Mouse (Mus musculus) ES-E14 (cell line): ENCODE results near the gene Ms4a2. TPM values are rescaled to one million over a fixed set of nuclear protein-coding genes. Genes with fewer than 3 reads are reported as not detected.

Experiments
- DNase-seq: peaks from one replicate; pipeline ENCODE4 v3.0.0-alpha.2; 2013; ENCODE audit warnings: low read depth, low spot score
- H3K27ac ChIP-seq: 2 replicates; pipeline ENCODE4 v1.5.1; 2012; ENCODE audit warnings: low read depth, mild to moderate bottlenecking, low read length, moderate library complexity, mixed read lengths; ENCODE audit not compliant: poor library complexity, insufficient read depth, severe bottlenecking
- H3K36me3 ChIP-seq: 2 replicates; pipeline ENCODE4 v1.6.1; 2012; ENCODE audit warnings: mild to moderate bottlenecking, low read length, moderate library complexity, mixed read lengths; ENCODE audit not compliant: control insufficient read depth, poor library complexity, insufficient read depth, severe bottlenecking
- H3K4me1 ChIP-seq, 2 experiments: fragments of 150-350 bp in 1 of 2; sonication (generic) in 1 of 2; 2 replicates each; pipeline ENCODE4 v1.6.1; 2012; ENCODE audit warnings: low read length in 2 of 2, mild to moderate bottlenecking in 1 of 2, mixed read lengths in 1 of 2; ENCODE audit not compliant: control insufficient read depth in 2 of 2, insufficient read depth in 2 of 2, poor library complexity in 1 of 2
- H3K4me3 ChIP-seq, 2 experiments: fragments of 150-350 bp in 1 of 2; sonication (generic) in 1 of 2; 2 replicates each; pipeline ENCODE4 v1.5.1; 2012; ENCODE audit warnings: low read length in 2 of 2, low read depth in 1 of 2, mild to moderate bottlenecking in 1 of 2, mixed read lengths in 1 of 2; ENCODE audit not compliant: insufficient read depth in 1 of 2, poor library complexity in 1 of 2, severe bottlenecking in 1 of 2
- H3K9ac ChIP-seq: 2 replicates; pipeline ENCODE4 v1.6.1; 2012; ENCODE audit warnings: low read depth, mild to moderate bottlenecking, low read length, mixed read lengths; ENCODE audit not compliant: poor library complexity, insufficient read depth, severe bottlenecking
- H3K9me3 ChIP-seq: fragments of 150-350 bp; sonication (generic); 2 replicates; pipeline ENCODE4 v1.6.1; 2012; ENCODE audit warnings: low read depth, mild to moderate bottlenecking, low read length; ENCODE audit not compliant: control insufficient read depth, insufficient read depth
- CHD2 ChIP-seq: IDR thresholded peaks from 2 replicates; pipeline ENCODE4 v1.6.1; 2014; ENCODE audit warnings: mild to moderate bottlenecking, low read depth, low read length, inconsistent platforms
- HCFC1 ChIP-seq: IDR thresholded peaks from 2 replicates; pipeline ENCODE4 v1.6.1; 2012; ENCODE audit warnings: low read length, inconsistent platforms, borderline replicate concordance; ENCODE audit not compliant: insufficient read depth
- MAFK ChIP-seq: IDR thresholded peaks from 2 replicates; pipeline ENCODE4 v1.6.1; 2014; ENCODE audit warnings: mild to moderate bottlenecking, low read depth, low read length, inconsistent platforms; ENCODE audit not compliant: insufficient read depth
- ZC3H11A ChIP-seq: IDR thresholded peaks from 2 replicates; pipeline ENCODE4 v1.6.1; 2012; ENCODE audit warnings: low read depth, mild to moderate bottlenecking, inconsistent platforms, low read length, borderline replicate concordance
- ZNF384 ChIP-seq: IDR thresholded peaks from 2 replicates; pipeline ENCODE4 v1.6.1; 2012; ENCODE audit warnings: low read depth, low read length, inconsistent platforms
- in situ Hi-C, 2 experiments: fragments of 600-800 bp; cut with MboI; formaldehyde crosslinking; loops; one replicate each; pipeline ENCODE4 v1.15.1; 2025; ENCODE audit warnings: low sequenced_read_pairs in 2 of 2, inconsistent platforms in 1 of 2; ENCODE audit not compliant: unreplicated experiment in 2 of 2
- total RNA-seq: library from RNA; depleted of rRNA; stranded (reverse); fragments of 300-350 nt; gene quantifications from 2 replicates; pipeline ENCODE4 v1.2.3, GENCODE M21; 2012; rRNA removed

Ms4a2 gene
- not detected in 2 replicates for total RNA-seq

DNA sequence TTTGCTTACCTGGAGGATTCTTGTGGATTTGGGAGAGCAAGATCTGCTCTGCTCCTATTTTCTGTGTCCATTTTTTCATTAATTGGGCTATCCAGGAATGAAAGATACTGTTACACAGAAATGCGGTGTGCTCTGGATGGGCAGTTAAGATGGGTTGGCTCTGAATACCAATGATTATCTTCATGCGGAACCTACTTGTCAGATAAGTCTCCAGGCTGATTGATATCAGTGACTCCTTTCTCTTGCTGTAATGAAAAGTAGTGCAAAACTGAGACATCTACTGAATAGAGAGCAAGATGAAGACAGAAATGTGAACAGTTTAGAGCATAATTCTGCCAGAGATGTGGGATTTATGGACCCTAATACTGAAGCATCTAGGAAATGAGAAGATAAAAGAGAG is at the start of gene Ms4a2:
Gene Ms4a2, minus strand, starts transcription at position 169 of the 400 bp plus-strand sequence.
- Histone ChIP-seq H3K4me1 (no peaks in the 10 kb centered on the region), H3K27ac (no peak within 1 kb of the TSS), H3K36me3 (no peaks in the 10 kb centered on the region), H3K4me3 (no peak within 1 kb of the TSS), H3K9ac (no peak within 1 kb of the TSS), H3K9me3 (no peaks in the 10 kb centered on the region)
- no peak for DNase-seq
- in situ Hi-C loops, result no loop called here
- TF ChIP-seq ZC3H11A, result no peak
- no peak for TF ChIP-seq ZNF384
- TF ChIP-seq MAFK, result no peak
- TF ChIP-seq HCFC1, result no peak
- no peak for TF ChIP-seq CHD2

- in situ Hi-C loops, result no loop called here
- Histone ChIP-seq H3K27ac (no peak overlapping the region), H3K9ac (no peak overlapping the region), H3K9me3 (no peaks in the 10 kb centered on the region), H3K36me3 (no peaks in the 10 kb centered on the region), H3K4me1 (no peaks in the 10 kb centered on the region), H3K4me3 (no peak overlapping the region)
- DNase-seq, result no peak
- TF ChIP-seq ZNF384, result no peak
- no peak for TF ChIP-seq ZC3H11A
- no peak for TF ChIP-seq CHD2
- no peak for TF ChIP-seq MAFK
- TF ChIP-seq HCFC1, result no peak
Measured at GRCm38 (mm10) chr19:11661562-11661961, 38.0 kb upstream of the Ms4a2 start.

DNA sequence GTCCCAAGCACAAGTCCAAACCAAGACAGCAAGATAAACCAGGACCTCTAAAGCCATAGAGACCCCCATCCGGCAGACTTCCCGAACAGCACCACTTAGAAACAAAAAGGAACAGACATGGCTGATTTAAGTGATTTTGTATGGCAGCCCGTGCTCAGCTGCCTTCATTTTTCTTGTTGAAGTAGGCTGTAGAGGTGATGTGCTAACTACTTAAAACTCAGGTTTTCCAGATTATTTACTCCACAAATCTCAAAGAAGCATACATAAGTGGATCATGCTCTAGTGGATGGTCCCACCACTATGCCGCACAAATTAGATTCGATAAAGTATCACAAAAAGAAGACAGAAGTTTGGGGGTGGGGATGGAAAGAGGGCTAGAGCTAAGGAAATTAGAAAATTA is 36.9 kb upstream of the Ms4a2 start, which contains the start of gene Oosp2:
Gene Oosp2, minus strand, starts transcription at position 101 of the 400 bp plus-strand sequence.
- no peak for DNase-seq
- no peaks in the 10 kb centered on the region for H3K4me1 ChIP-seq
- no peak within 1 kb of the TSS for H3K4me3 ChIP-seq
- TF ChIP-seq MAFK (no peak), ZC3H11A (no peak), ZNF384 (no peak), CHD2 (no peak), HCFC1 (no peak)
- no peaks in the 10 kb centered on the region for H3K9me3 ChIP-seq
- in situ Hi-C loops, result no loop called here
- no peak within 1 kb of the TSS for H3K27ac ChIP-seq
- no peaks in the 10 kb centered on the region for H3K36me3 ChIP-seq
- no peak within 1 kb of the TSS for H3K9ac ChIP-seq

DNA sequence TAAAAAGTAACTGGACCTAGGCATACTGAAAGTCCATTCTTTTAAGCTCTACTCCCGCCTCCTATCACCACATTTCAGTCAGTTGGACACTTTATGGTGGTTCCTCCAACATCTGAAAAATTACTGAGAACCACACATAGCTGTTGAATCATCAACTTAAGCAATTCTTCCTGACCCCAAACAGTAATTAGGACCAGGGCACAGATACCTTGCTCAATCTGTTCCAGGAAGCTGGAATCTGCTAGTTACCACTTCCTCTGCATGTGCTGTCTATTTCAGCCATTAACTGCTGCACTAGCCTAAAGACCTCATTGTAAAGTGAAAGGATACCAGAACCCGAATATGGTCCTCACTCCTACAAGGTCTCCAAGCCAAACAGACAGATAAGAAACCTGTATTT is 35.6 kb upstream of the Ms4a2 start:
- Histone ChIP-seq H3K4me1 (no peaks in the 10 kb centered on the region), H3K9ac (no peak overlapping the region), H3K36me3 (no peaks in the 10 kb centered on the region), H3K4me3 (no peak overlapping the region), H3K27ac (no peak overlapping the region), H3K9me3 (no peaks in the 10 kb centered on the region)
- TF ChIP-seq HCFC1, result no peak
- TF ChIP-seq CHD2, result no peak
- no peak for DNase-seq
- in situ Hi-C loops, result no loop called here

DNA sequence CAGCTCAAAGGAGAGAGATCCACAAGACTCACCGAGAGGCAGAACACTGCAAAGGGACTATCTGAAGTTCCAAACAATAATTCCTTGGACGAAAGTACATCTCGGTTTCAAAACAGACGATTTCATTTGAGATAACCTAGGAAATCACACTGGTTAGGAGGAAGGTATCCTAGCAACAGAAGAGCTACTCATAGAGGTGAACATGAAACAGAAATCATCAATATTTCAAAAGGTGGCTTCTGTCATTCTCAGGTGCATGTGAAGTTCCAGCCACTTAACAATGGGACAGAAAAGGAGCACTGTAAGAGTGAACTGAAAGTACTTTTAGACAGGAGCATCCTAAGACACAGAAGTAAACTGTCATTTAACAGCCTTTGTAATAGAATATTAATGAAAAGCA is 26.0 kb upstream of the Ms4a2 start:
- H3K4me1 ChIP-seq, result no peaks in the 10 kb centered on the region

More for the DNA sequence above, 26.0 kb upstream of the Ms4a2 start:
- Histone ChIP-seq H3K9me3 (no peaks in the 10 kb centered on the region), H3K27ac (no peak overlapping the region), H3K9ac (no peak overlapping the region), H3K36me3 (no peaks in the 10 kb centered on the region), H3K4me3 (no peak overlapping the region)
- DNase-seq, result no peak
- in situ Hi-C loops, result no loop called here
- TF ChIP-seq ZC3H11A (no peak), MAFK (no peak), HCFC1 (no peak), ZNF384 (no peak), CHD2 (no peak)
